Mouse (Mus musculus): ENCODE measurements around the gene Hmcn2.

The Hmcn2 gene

GRCm38 (mm10) chr2:31304801-31305665, 9.2 kb upstream of the Hmcn2 start:
- no peak for DNase-seq (ENCODE audit: extremely low read depth, low read depth)

GRCm38 (mm10) chr2:31305684-31306083, 8.5 kb upstream of the Hmcn2 start:
- no peak for DNase-seq (ENCODE audit: extremely low read depth, low read depth)

- no peak for DNase-seq (ENCODE audit: extremely low read depth, low read depth)
Measured at GRCm38 (mm10) chr2:31308257-31308656, 6.0 kb upstream of the Hmcn2 start.

GRCm38 (mm10) chr2:31309549-31309948, 4.7 kb upstream of the Hmcn2 start:
- DNase-seq (ENCODE audit: extremely low read depth, low read depth), result no peak

GRCm38 (mm10) chr2:31318162-31318561, 3.9 kb downstream of the Hmcn2 start:
- no peak for DNase-seq (ENCODE audit: extremely low read depth, low read depth)

GRCm38 (mm10) chr2:31319200-31319599, 5.0 kb downstream of the Hmcn2 start:
- DNase-seq (ENCODE audit: extremely low read depth, low read depth), result no peak

- DNase-seq (ENCODE audit: extremely low read depth, low read depth), result no peak
Measured at GRCm38 (mm10) chr2:31327186-31327585, 13.0 kb downstream of the Hmcn2 start.

- DNase-seq (ENCODE audit: extremely low read depth, low read depth), result no peak
Measured at GRCm38 (mm10) chr2:31337706-31338330, 23.6 kb downstream of the Hmcn2 start.

GRCm38 (mm10) chr2:31339826-31340225, 25.6 kb downstream of the Hmcn2 start:
- DNase-seq (ENCODE audit: extremely low read depth, low read depth), result no peak

GRCm38 (mm10) chr2:31341726-31342535, 27.7 kb downstream of the Hmcn2 start:
- no peak for DNase-seq (ENCODE audit: extremely low read depth, low read depth)

- peak; percentile 10 for DNase-seq (ENCODE audit: extremely low read depth, low read depth)
Measured at GRCm38 (mm10) chr2:31346096-31346495, 31.9 kb downstream of the Hmcn2 start.

GRCm38 (mm10) chr2:31348373-31348772, 34.2 kb downstream of the Hmcn2 start:
- DNase-seq (ENCODE audit: extremely low read depth, low read depth), result no peak

- DNase-seq (ENCODE audit: extremely low read depth, low read depth), result no peak
Measured at GRCm38 (mm10) chr2:31348850-31349249, 34.6 kb downstream of the Hmcn2 start.

GRCm38 (mm10) chr2:31356771-31357170, 42.6 kb downstream of the Hmcn2 start:
- DNase-seq (ENCODE audit: extremely low read depth, low read depth), result no peak

- peak; percentile 44 for DNase-seq (ENCODE audit: extremely low read depth, low read depth)
Measured at GRCm38 (mm10) chr2:31359316-31359715, 45.1 kb downstream of the Hmcn2 start.

- no peak for DNase-seq (ENCODE audit: extremely low read depth, low read depth)
Measured at GRCm38 (mm10) chr2:31367186-31367585, 53.0 kb downstream of the Hmcn2 start.

GRCm38 (mm10) chr2:31371396-31371795, 57.2 kb downstream of the Hmcn2 start:
- no peak for DNase-seq (ENCODE audit: extremely low read depth, low read depth)

- DNase-seq (ENCODE audit: extremely low read depth, low read depth), result no peak
Measured at GRCm38 (mm10) chr2:31372186-31372585, 58.0 kb downstream of the Hmcn2 start.

GRCm38 (mm10) chr2:31374415-31374814, 60.2 kb downstream of the Hmcn2 start:
- no peak for DNase-seq (ENCODE audit: extremely low read depth, low read depth)

- DNase-seq (ENCODE audit: extremely low read depth, low read depth), result no peak
Measured at GRCm38 (mm10) chr2:31376057-31376456, 61.8 kb downstream of the Hmcn2 start.

GRCm38 (mm10) chr2:31377481-31377880, 63.3 kb downstream of the Hmcn2 start:
- DNase-seq (ENCODE audit: extremely low read depth, low read depth), result no peak

- peak; percentile 11 for DNase-seq (ENCODE audit: extremely low read depth, low read depth)
Measured at GRCm38 (mm10) chr2:31381292-31381846, 67.2 kb downstream of the Hmcn2 start.
